Mouse (Mus musculus): ENCODE results near the gene 4930522L14Rik. TPM values are rescaled to one million over a fixed set of nuclear protein-coding genes. Genes with fewer than 3 reads are reported as not detected.
A peak's percentile ranks its signal among the peaks of the same experiment; 100 is the strongest.
"Not testable (repeated sequence)": the region's sequence is repeated elsewhere in the genome, so short reads cannot be mapped to it uniquely, and the experiment has no call there.

Gene 4930522L14Rik
- 5.1 and 5.3 TPM in 2 replicates for polyA plus RNA-seq (2015; fragmentation: Nextera tagmentation; extraction: Ambion mirVana)

- Histone ChIP-seq H3K4me3 (replicated peaks) (peak within 1 kb of the TSS; percentile 56), H3K9ac (replicated peaks) (peak within 1 kb of the TSS; percentile 46), H3K4me2 (peak within 1 kb of the TSS; percentile 76)
- peak; percentile 96 for ATAC-seq (ENCODE audit: low FRiP score)
- H3K27ac ChIP-seq (replicated peaks); H3K27me3 ChIP-seq (replicated peaks); H3K9me3 ChIP-seq (replicated peaks); H3K36me3 ChIP-seq; H3K4me1 ChIP-seq: not testable (repeated sequence)
- under 1% methylated on average over 25 of the region's 25 CpGs for WGBS
Measured at GRCm38 (mm10) chr5:109751391-109752071, at the start of gene 4930522L14Rik. 4930522L14Rik (minus strand) TSS chr5:109751886.

- H3K27me3 ChIP-seq (replicated peaks); H3K4me3 ChIP-seq (replicated peaks); H3K4me1 ChIP-seq; ATAC-seq (ENCODE audit: low FRiP score); H3K9ac ChIP-seq (replicated peaks); H3K27ac ChIP-seq (replicated peaks); H3K4me2 ChIP-seq; H3K36me3 ChIP-seq; H3K9me3 ChIP-seq (replicated peaks): not testable (repeated sequence)
Measured at GRCm38 (mm10) chr5:109801466-109801865, 49.8 kb upstream of the 4930522L14Rik start.

DNA sequence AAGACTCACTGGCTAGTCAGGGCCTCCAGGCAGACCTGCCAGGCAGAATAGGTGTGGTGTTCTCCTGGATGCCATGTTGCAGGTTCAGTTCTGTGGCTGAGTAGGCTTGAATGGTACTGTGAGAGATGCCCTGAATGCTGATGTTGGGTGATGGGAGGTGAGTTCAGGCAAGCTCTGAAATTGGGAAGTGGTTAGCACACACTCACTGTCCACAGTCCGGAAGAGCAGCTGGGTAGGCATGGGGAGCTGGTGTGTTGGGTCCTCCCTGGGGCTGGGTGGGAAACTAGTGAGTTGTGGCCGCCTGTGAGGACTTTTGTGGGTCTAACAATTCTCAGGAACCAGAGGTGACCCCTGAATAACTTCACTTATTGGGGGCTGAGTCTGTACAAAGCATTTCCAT lies 48.3 kb upstream of the 4930522L14Rik start:
- ATAC-seq (ENCODE audit: low FRiP score); H3K4me1 ChIP-seq; H3K27me3 ChIP-seq (replicated peaks); H3K4me3 ChIP-seq (replicated peaks); H3K9me3 ChIP-seq (replicated peaks); H3K4me2 ChIP-seq; H3K9ac ChIP-seq (replicated peaks); H3K27ac ChIP-seq (replicated peaks); H3K36me3 ChIP-seq: not testable (repeated sequence)
- 71% methylated on average over 2 of the region's 2 CpGs for WGBS

DNA sequence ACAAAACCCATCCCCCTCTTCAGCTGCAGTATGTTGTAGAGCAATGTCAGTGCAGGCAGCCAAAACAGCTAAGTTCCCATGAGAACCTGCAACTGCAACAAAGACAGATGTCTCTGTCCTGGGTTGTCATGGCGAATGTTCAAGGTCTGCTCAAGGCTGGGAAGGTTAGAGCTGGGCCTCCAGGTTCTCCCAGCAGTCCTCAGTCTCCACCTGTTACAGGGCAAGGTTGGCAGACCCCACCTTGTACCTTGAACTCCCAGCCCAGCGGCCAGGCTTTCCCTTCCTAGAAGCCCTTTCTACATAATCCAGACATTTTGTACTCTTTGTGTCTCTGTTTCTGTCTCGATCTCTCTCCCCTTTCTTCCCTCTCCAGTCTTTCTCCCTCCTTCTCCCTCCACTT lies 45.3 kb upstream of the 4930522L14Rik start:
- not testable (repeated sequence) for H3K9ac ChIP-seq (replicated peaks); H3K4me3 ChIP-seq (replicated peaks); H3K9me3 ChIP-seq (replicated peaks); ATAC-seq (ENCODE audit: low FRiP score); H3K4me2 ChIP-seq; H3K27ac ChIP-seq (replicated peaks); H3K27me3 ChIP-seq (replicated peaks); H3K36me3 ChIP-seq; H3K4me1 ChIP-seq
- 91% methylated on average over 3 of the region's 3 CpGs for WGBS

GRCm38 (mm10) chr5:109795967-109796652 lies 44.4 kb upstream of the 4930522L14Rik start:
- Histone ChIP-seq H3K4me2 (peak overlapping the region; percentile 78), H3K9ac (replicated peaks) (peak overlapping the region; percentile 47), H3K4me3 (replicated peaks) (peak overlapping the region; percentile 55)
- not testable (repeated sequence) for H3K36me3 ChIP-seq; H3K4me1 ChIP-seq; H3K27me3 ChIP-seq (replicated peaks); H3K9me3 ChIP-seq (replicated peaks); H3K27ac ChIP-seq (replicated peaks)
- ATAC-seq (ENCODE audit: low FRiP score) = peak; percentile 89
- WGBS = 1% methylated on average over 25 of the region's 25 CpGs

DNA sequence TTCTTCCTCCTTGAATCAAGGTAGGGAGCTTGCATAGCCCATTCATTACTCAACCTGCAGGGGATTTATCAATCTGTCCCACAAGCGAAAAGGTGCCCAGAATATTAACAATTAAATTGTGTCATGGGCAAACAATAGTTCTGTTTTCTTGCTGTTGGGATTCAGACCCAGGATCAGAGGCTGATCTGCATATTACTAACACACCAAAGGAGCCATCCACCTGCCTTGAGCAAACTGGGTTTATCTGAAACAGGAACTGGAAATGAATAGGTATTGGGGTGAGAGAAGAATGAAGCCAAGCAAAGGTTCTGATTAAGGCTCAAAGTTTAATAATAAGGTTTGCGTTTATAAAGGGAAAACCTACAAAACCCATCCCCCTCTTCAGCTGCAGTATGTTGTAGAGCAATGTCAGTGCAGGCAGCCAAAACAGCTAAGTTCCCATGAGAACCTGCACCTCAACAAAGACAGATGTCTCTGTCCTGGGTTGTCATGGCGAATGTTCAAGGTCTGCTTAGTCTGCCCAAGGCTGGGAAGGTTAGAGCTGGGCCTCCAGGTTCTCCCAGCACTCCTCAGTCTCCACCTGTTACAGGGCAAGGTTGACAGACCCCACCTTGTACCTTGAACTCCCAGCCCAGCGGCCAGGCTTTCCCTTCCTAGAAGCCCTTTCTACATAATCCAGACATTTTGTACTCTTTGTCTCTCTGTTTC lies 541 bp upstream of the 4930522L14Rik start:
- Histone ChIP-seq H3K4me2 (peak overlapping the region; percentile 76), H3K9ac (replicated peaks) (peak overlapping the region; percentile 32; the same call in 1 of the 2 replicates), H3K4me3 (replicated peaks) (peak overlapping the region; percentile 56)
- H3K9me3 ChIP-seq (replicated peaks); H3K27ac ChIP-seq (replicated peaks); H3K27me3 ChIP-seq (replicated peaks); H3K4me1 ChIP-seq; H3K36me3 ChIP-seq: not testable (repeated sequence)
- WGBS = 72% methylated on average over 4 of the region's 4 CpGs
- ATAC-seq (ENCODE audit: low FRiP score) = peak; percentile 37

- WGBS = 95% methylated on average over 1 of the region's 1 CpGs
- not testable (repeated sequence) for H3K36me3 ChIP-seq, H3K4me2 ChIP-seq
Measured at GRCm38 (mm10) chr5:109745081-109745480, 6.6 kb downstream of the 4930522L14Rik start.

GRCm38 (mm10) chr5:109717341-109717740 lies 34.3 kb downstream of the 4930522L14Rik start:
- H3K27me3 ChIP-seq (replicated peaks); H3K9ac ChIP-seq (replicated peaks); H3K27ac ChIP-seq (replicated peaks); H3K4me3 ChIP-seq (replicated peaks); H3K36me3 ChIP-seq; H3K9me3 ChIP-seq (replicated peaks); H3K4me2 ChIP-seq; ATAC-seq (ENCODE audit: low FRiP score); H3K4me1 ChIP-seq: not testable (repeated sequence)
- WGBS = 63% methylated on average over 3 of the region's 3 CpGs

More at GRCm38 (mm10) chr5:109745081-109745480, 6.6 kb downstream of the 4930522L14Rik start:
- not testable (repeated sequence) for H3K27me3 ChIP-seq (replicated peaks); ATAC-seq (ENCODE audit: low FRiP score); H3K9ac ChIP-seq (replicated peaks); H3K27ac ChIP-seq (replicated peaks); H3K4me3 ChIP-seq (replicated peaks); H3K4me1 ChIP-seq
- peaks cover 21% of the 10 kb centered on the region; the same call in 1 of the 2 replicates for H3K9me3 ChIP-seq (replicated peaks)

DNA sequence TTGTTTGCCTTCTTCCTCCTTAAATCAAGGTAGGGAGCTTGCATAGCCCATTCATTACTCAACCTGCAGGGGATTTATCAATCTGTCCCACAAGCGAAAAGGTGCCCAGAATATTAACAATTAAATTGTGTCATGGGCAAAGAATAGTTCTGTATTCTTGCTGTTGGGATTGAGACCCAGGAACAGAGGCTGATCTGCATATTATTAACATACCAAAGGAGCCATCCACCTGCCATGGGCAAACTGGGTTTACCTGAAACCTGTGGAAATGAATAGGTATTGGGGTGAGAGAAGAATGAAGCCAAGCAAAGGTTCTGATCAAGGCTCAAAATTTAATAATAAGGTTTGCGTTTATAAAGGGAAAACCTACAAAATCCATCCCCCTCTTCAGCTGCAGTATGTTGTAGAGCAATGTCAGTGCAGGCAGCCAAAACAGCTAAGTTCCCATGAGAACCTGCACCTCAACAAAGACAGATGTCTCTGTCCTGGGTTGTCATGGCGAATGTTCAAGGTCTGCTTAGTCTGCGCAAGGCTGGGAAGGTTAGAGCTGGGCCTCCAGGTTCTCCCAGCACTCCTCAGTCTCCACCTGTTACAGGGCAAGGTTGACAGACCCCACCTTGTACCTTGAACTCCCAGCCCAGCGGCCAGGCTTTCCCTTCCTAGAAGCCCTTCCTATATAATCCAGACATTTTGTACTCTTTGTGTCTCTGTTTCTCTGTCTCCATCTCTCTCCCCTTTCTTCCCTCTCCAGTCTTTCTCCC lies 60.3 kb downstream of the 4930522L14Rik start:
- Histone ChIP-seq H3K9ac (replicated peaks) (0 out of 2 replicates have a peak overlapping the region, but pooled peaks have one; percentile 64), H3K4me3 (replicated peaks) (peak overlapping the region; percentile 61), H3K4me2 (peak overlapping the region; percentile 82), H3K27ac (replicated peaks) (peak overlapping the region; percentile 71)
- WGBS = 61% methylated on average over 5 of the region's 5 CpGs
- not testable (repeated sequence) for H3K9me3 ChIP-seq (replicated peaks); H3K4me1 ChIP-seq; H3K36me3 ChIP-seq; H3K27me3 ChIP-seq (replicated peaks)
- ATAC-seq (ENCODE audit: low FRiP score) = peak; percentile 43; the same call in 1 of the 2 replicates

- ATAC-seq (ENCODE audit: low FRiP score) = peak; percentile 98
- WGBS = under 1% methylated on average over 26 of the region's 26 CpGs
Measured at GRCm38 (mm10) chr5:109690537-109691201, 61.0 kb downstream of the 4930522L14Rik start, which contains the start of gene 5430403G16Rik. 5430403G16Rik (minus strand) TSS chr5:109691041.

More at GRCm38 (mm10) chr5:109690537-109691201, 61.0 kb downstream of the 4930522L14Rik start, which contains the start of gene 5430403G16Rik:
- H3K9ac ChIP-seq (replicated peaks) = peak within 1 kb of the TSS; percentile 64
- not testable (repeated sequence) for H3K36me3 ChIP-seq; H3K9me3 ChIP-seq (replicated peaks); H3K27me3 ChIP-seq (replicated peaks); H3K4me1 ChIP-seq
- peak within 1 kb of the TSS; percentile 71 for H3K27ac ChIP-seq (replicated peaks)
- peak within 1 kb of the TSS; percentile 82 for H3K4me2 ChIP-seq
- H3K4me3 ChIP-seq (replicated peaks) = peak within 1 kb of the TSS; percentile 61

All from neural tube, embryonic 15.5 days (tissue).